Mouse (Mus musculus) T-cell, adult 66 days (primary cell): ENCODE measurements around the gene Lonrf2. TPM values are rescaled to one million over a fixed set of nuclear protein-coding genes. Genes with fewer than 3 reads are reported as not detected.

Source experiments
- total RNA-seq, 2 experiments: library from RNA; stranded (reverse); gene quantifications; 3 replicates in 1 of 2; 4 replicates in 1 of 2; pipeline ENCODE4 v1.2.4; 2023

Gene Lonrf2
- total RNA-seq: not detected

GRCm38 (mm10) chr1:38836477-38836872, at the start of gene Lonrf2:
Lonrf2 (minus strand) TSS chr1:38836711.

Other genes starting within 250 kb of the Lonrf2 start
- 100 to 1,000 TPM; 136 to 139 TPM for gene Aff3, start 171.8 kb downstream of the Lonrf2 start, total RNA-seq
- gene Chst10, start 61.5 kb upstream of the Lonrf2 start, total RNA-seq: 10 to 100 TPM; 25.7 to 28.5 TPM
- gene Nms, start 102.4 kb upstream of the Lonrf2 start, total RNA-seq: not detected
- gene Pdcl3, start 148.9 kb upstream of the Lonrf2 start, total RNA-seq: 10 to 100 TPM; 37.0 to 41.0 TPM